Mouse (Mus musculus): ENCODE data around the gene Smim15. TPM values are rescaled to one million over a fixed set of nuclear protein-coding genes. Genes with fewer than 3 reads are reported as not detected.
A peak's percentile ranks its signal among the peaks of the same experiment; 100 is the strongest.

Gene Smim15
- polyA plus RNA-seq (2015; fragmentation: Nextera tagmentation; extraction: Ambion mirVana), result 28.0 and 36.9 TPM in 2 replicates

DNA sequence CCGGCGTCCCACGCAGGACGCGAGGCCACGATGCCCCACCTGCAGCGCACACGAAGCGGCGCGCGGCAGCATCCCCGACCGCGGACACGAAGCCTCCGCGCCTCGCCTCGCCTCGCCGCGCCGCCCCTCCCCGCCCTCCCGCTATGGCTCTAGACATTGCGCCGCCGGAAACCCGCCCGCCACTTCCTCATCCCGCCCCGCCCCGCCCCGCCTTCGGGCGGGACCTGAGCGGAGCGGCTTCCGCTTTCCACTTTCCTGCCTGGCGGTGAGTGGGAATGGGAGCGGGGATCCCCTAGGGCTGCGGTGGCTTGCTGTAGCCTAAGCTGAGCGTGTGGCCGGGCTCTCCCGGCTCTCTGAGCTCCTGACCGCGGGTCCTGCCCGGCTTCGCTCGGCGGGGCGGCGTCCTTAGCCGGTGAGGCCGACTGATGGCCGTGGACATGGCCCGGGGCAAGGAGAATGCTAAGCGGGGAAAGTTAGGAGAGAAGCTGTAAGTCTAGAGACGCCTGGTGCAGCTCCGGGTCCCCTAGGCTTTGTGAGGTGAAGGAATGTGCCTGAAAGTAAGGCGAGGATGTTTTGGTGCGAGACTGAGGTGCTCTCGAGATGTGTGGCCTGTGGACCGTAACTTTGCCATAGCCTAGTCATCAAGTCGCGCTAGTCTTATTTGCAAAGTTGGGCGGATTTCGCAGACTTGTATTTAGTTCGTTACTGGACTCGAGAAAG lies at the start of gene Smim15:
Gene Smim15 (plus strand): TSS at position 225 of the 720 bp plus-strand sequence.
- Histone ChIP-seq H3K4me3 (replicated peaks) (peak within 1 kb of the TSS; percentile 97), H3K4me2 (peak within 1 kb of the TSS; percentile 99), H3K9ac (peak within 1 kb of the TSS; percentile 96), H3K36me3 (peaks cover 17% of the 10 kb centered on the region), H3K4me1 (replicated peaks) (peaks cover 46% of the 10 kb centered on the region), H3K27ac (peak within 1 kb of the TSS; percentile 90), H3K9me3 (replicated peaks) (no peaks in the 10 kb centered on the region), H3K27me3 (no peaks in the 10 kb centered on the region)
- DNase-seq, result peak; percentile 78
- under 1% methylated on average over 71 of the region's 71 CpGs for WGBS (ENCODE audit: insufficient replicate concordance)
- ATAC-seq (ENCODE audit: low read depth), result peak; percentile 96

GRCm38 (mm10) chr13:107995211-107995610 lies 49.0 kb upstream of the Smim15 start:
- Histone ChIP-seq H3K4me3 (replicated peaks) (no peak overlapping the region), H3K4me2 (no peak overlapping the region), H3K36me3 (no peaks in the 10 kb centered on the region), H3K4me1 (replicated peaks) (no peaks in the 10 kb centered on the region), H3K27me3 (no peaks in the 10 kb centered on the region), H3K9ac (no peak overlapping the region), H3K27ac (no peak overlapping the region), H3K9me3 (replicated peaks) (no peaks in the 10 kb centered on the region)
- ATAC-seq (ENCODE audit: low read depth), result no peak
- WGBS (ENCODE audit: insufficient replicate concordance), result 54% methylated on average over 7 of the region's 7 CpGs
- DNase-seq, result no peak

- no peak overlapping the region for H3K9ac ChIP-seq
- H3K36me3 ChIP-seq, result no peaks in the 10 kb centered on the region
- no peak overlapping the region for H3K27ac ChIP-seq
- H3K4me2 ChIP-seq, result no peak overlapping the region
- ATAC-seq (ENCODE audit: low read depth), result no peak
- no peaks in the 10 kb centered on the region for H3K4me1 ChIP-seq (replicated peaks)
- H3K9me3 ChIP-seq (replicated peaks), result no peaks in the 10 kb centered on the region
- DNase-seq, result no peak
- 71% methylated on average over 3 of the region's 3 CpGs for WGBS (ENCODE audit: insufficient replicate concordance)
- H3K4me3 ChIP-seq (replicated peaks), result no peak overlapping the region
- H3K27me3 ChIP-seq, result no peaks in the 10 kb centered on the region
Observed at GRCm38 (mm10) chr13:107996301-107996700, 47.9 kb upstream of the Smim15 start.

DNA sequence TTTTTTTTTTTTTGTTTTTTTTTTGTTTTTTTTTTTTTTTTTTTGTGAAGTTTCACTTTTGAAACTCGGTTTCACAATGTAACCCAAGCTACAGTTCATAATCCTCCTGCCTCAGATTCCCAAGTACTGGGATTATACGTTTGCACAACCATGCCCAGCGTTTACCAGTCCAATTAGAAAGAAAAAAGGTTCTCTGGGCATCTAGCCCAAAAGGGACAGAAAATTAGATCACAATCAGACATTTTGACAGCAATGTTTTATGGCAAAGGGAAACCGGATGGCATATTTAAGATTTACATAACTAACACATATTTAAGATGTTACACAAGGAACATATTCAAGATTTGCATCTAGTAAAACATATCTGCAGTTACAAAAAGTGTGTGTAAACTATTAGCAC lies 36.4 kb upstream of the Smim15 start:
- Histone ChIP-seq H3K9ac (no peak overlapping the region), H3K9me3 (replicated peaks) (no peaks in the 10 kb centered on the region; the same call in 1 of the 2 replicates), H3K36me3 (no peaks in the 10 kb centered on the region), H3K4me1 (replicated peaks) (no peaks in the 10 kb centered on the region), H3K27ac (no peak overlapping the region), H3K4me2 (no peak overlapping the region), H3K27me3 (no peaks in the 10 kb centered on the region), H3K4me3 (replicated peaks) (no peak overlapping the region)
- ATAC-seq (ENCODE audit: low read depth) (no peak), DNase-seq (no peak)
- 61% methylated on average over 4 of the region's 4 CpGs for WGBS (ENCODE audit: insufficient replicate concordance)

DNA sequence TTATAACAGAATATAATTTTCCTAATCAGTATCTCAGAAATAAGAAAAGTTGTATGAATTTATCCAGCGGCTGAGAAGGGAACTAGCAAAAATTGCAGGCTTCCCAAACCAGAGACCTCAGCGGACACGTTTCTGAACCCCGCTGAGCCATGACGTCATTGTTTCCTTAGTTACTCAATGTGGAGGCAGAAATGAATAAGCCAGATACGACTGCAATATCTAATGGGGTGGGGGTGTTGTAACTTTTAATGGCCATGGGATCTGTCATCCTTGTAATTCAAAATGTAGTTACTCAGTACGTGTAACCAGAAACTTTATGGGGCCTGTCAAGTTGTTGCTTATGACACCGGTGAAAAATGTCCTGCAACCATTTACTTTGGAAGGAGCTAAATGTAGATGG lies 31.1 kb upstream of the Smim15 start:
- WGBS (ENCODE audit: insufficient replicate concordance), result 77% methylated on average over 8 of the region's 8 CpGs
- ATAC-seq (ENCODE audit: low read depth) (no peak), DNase-seq (no peak)
- H3K4me1 ChIP-seq (replicated peaks), result no peaks in the 10 kb centered on the region
- no peak overlapping the region for H3K9ac ChIP-seq
- H3K27ac ChIP-seq, result no peak overlapping the region
- H3K4me3 ChIP-seq (replicated peaks), result no peak overlapping the region
- no peak overlapping the region for H3K4me2 ChIP-seq
- H3K27me3 ChIP-seq, result no peaks in the 10 kb centered on the region
- no peaks in the 10 kb centered on the region for H3K36me3 ChIP-seq
- no peaks in the 10 kb centered on the region; the same call in 1 of the 2 replicates for H3K9me3 ChIP-seq (replicated peaks)

GRCm38 (mm10) chr13:108013839-108014238 lies 30.4 kb upstream of the Smim15 start:
- DNase-seq, result no peak
- Histone ChIP-seq H3K36me3 (no peaks in the 10 kb centered on the region), H3K27ac (no peak overlapping the region), H3K9me3 (replicated peaks) (no peaks in the 10 kb centered on the region), H3K4me1 (replicated peaks) (no peaks in the 10 kb centered on the region), H3K4me3 (replicated peaks) (no peak overlapping the region), H3K27me3 (no peaks in the 10 kb centered on the region), H3K4me2 (no peak overlapping the region), H3K9ac (no peak overlapping the region)
- ATAC-seq (ENCODE audit: low read depth), result no peak
- 73% methylated on average over 6 of the region's 6 CpGs for WGBS (ENCODE audit: insufficient replicate concordance)

- H3K36me3 ChIP-seq, result no peaks in the 10 kb centered on the region
- H3K4me2 ChIP-seq, result no peak overlapping the region
- no peaks in the 10 kb centered on the region for H3K27me3 ChIP-seq
- H3K4me1 ChIP-seq (replicated peaks), result no peaks in the 10 kb centered on the region
- H3K9me3 ChIP-seq (replicated peaks), result no peaks in the 10 kb centered on the region
- 61% methylated on average over 6 of the region's 6 CpGs for WGBS (ENCODE audit: insufficient replicate concordance)
- no peak overlapping the region for H3K4me3 ChIP-seq (replicated peaks)
- no peak for ATAC-seq (ENCODE audit: low read depth)
- DNase-seq, result no peak
- H3K9ac ChIP-seq, result no peak overlapping the region
- no peak overlapping the region for H3K27ac ChIP-seq
Observed at GRCm38 (mm10) chr13:108015166-108015565, 29.1 kb upstream of the Smim15 start.

DNA sequence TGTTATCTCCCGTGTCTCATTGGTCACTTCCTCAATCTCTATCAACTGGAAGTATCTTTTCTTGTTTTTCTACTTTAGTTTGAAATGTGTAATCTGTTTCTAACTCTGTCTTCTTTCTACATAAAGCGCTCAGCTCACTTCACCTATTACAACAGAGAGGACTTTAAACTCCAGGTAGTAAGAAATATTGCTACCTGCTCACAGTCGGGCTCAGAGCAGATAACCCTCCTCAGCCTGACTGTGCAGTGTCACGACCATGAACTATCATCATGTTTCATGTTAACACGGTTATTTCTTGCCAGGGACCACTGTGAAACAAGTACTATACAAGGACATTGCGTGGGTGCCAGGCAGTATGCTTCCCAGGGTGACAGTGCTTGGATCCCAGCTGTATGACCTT lies 26.9 kb upstream of the Smim15 start:
- 52% methylated on average over 6 of the region's 6 CpGs for WGBS (ENCODE audit: insufficient replicate concordance)
- DNase-seq (no peak), ATAC-seq (ENCODE audit: low read depth) (no peak)
- no peaks in the 10 kb centered on the region for H3K36me3 ChIP-seq
- H3K27ac ChIP-seq, result no peak overlapping the region
- H3K27me3 ChIP-seq, result no peaks in the 10 kb centered on the region
- H3K4me3 ChIP-seq (replicated peaks), result no peak overlapping the region
- no peaks in the 10 kb centered on the region for H3K4me1 ChIP-seq (replicated peaks)
- H3K4me2 ChIP-seq, result no peak overlapping the region
- H3K9me3 ChIP-seq (replicated peaks), result no peaks in the 10 kb centered on the region
- H3K9ac ChIP-seq, result no peak overlapping the region

- Histone ChIP-seq H3K4me1 (replicated peaks) (no peaks in the 10 kb centered on the region), H3K36me3 (no peaks in the 10 kb centered on the region), H3K27me3 (no peaks in the 10 kb centered on the region), H3K4me2 (no peak overlapping the region), H3K4me3 (replicated peaks) (no peak overlapping the region), H3K9ac (no peak overlapping the region), H3K9me3 (replicated peaks) (no peaks in the 10 kb centered on the region), H3K27ac (no peak overlapping the region)
- ATAC-seq (ENCODE audit: low read depth), result no peak
- no peak for DNase-seq
- 49% methylated on average over 3 of the region's 3 CpGs for WGBS (ENCODE audit: insufficient replicate concordance)
Observed at GRCm38 (mm10) chr13:108025802-108026201, 18.4 kb upstream of the Smim15 start.

DNA sequence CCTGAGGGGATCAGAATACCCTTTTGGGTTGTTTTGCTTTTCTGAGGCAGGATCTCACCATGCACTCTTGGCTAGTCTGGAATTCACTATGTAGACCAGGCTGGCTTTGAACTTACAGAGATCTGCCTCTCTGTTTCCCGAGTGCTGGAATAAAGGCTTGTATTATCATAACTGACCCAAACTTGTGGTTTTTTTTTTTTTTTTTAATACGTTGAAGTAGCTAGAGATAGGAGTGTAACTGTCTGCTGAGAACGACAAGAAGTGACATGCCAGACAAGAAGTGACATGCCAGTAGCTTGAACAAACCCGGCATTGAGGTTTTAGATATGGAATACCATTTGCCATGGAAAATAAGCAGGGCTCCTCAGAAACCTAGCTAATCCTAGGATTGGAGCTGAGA lies 11.5 kb upstream of the Smim15 start:
- Histone ChIP-seq H3K27me3 (no peaks in the 10 kb centered on the region), H3K4me3 (replicated peaks) (no peak overlapping the region), H3K4me2 (no peak overlapping the region), H3K27ac (no peak overlapping the region), H3K9me3 (replicated peaks) (no peaks in the 10 kb centered on the region), H3K9ac (no peak overlapping the region), H3K36me3 (no peaks in the 10 kb centered on the region), H3K4me1 (replicated peaks) (no peaks in the 10 kb centered on the region)
- DNase-seq, result no peak
- 48% methylated on average over 4 of the region's 4 CpGs for WGBS (ENCODE audit: insufficient replicate concordance)
- ATAC-seq (ENCODE audit: low read depth), result no peak

- no peak overlapping the region for H3K27ac ChIP-seq
- no peak overlapping the region for H3K9ac ChIP-seq
- no peak overlapping the region for H3K4me3 ChIP-seq (replicated peaks)
- H3K4me1 ChIP-seq (replicated peaks), result peaks cover 37% of the 10 kb centered on the region
- WGBS (ENCODE audit: insufficient replicate concordance), result 67% methylated on average over 6 of the region's 6 CpGs
- ATAC-seq (ENCODE audit: low read depth) (no peak), DNase-seq (no peak)
- H3K36me3 ChIP-seq, result no peaks in the 10 kb centered on the region
- H3K9me3 ChIP-seq (replicated peaks), result no peaks in the 10 kb centered on the region
- no peaks in the 10 kb centered on the region for H3K27me3 ChIP-seq
- H3K4me2 ChIP-seq, result no peak overlapping the region
Observed at GRCm38 (mm10) chr13:108039375-108039774, 4.9 kb upstream of the Smim15 start.

GRCm38 (mm10) chr13:108039902-108040301 lies 4.3 kb upstream of the Smim15 start:
- Histone ChIP-seq H3K9me3 (replicated peaks) (no peaks in the 10 kb centered on the region), H3K27me3 (no peaks in the 10 kb centered on the region), H3K9ac (no peak overlapping the region), H3K27ac (no peak overlapping the region), H3K4me3 (replicated peaks) (no peak overlapping the region), H3K4me2 (no peak overlapping the region), H3K4me1 (replicated peaks) (peaks cover 37% of the 10 kb centered on the region), H3K36me3 (no peaks in the 10 kb centered on the region)
- DNase-seq (no peak), ATAC-seq (ENCODE audit: low read depth) (no peak)
- WGBS (ENCODE audit: insufficient replicate concordance), result 46% methylated on average over 9 of the region's 9 CpGs
